Mouse (Mus musculus) adrenal gland, postnatal 25 days (tissue): ENCODE data around the gene Krtcap3. TPM values are rescaled to one million over a fixed set of nuclear protein-coding genes. Genes with fewer than 3 reads are reported as not detected.

Source experiments
- DNase-seq: peaks from one replicate; pipeline ENCODE4 v3.0.0; 2021; ENCODE audit warnings: mixed read lengths
- total RNA-seq: library from RNA; stranded (reverse); gene quantifications from 2 replicates; pipeline ENCODE4 v1.2.3, GENCODE M21; 2021

Krtcap3 gene
- total RNA-seq, 1 experiment from 2014 or later, result 5.3 TPM

- DNase-seq, result no peak
Observed at GRCm38 (mm10) chr5:31252795-31253545, 1.5 kb downstream of the Krtcap3 start.

GRCm38 (mm10) chr5:31253806-31254205, 2.3 kb downstream of the Krtcap3 start:
- no peak for DNase-seq

GRCm38 (mm10) chr5:31254452-31254851, 3.0 kb downstream of the Krtcap3 start:
- no peak for DNase-seq

- no peak for DNase-seq
Observed at GRCm38 (mm10) chr5:31254901-31255300, 3.4 kb downstream of the Krtcap3 start.

- DNase-seq, result no peak
Observed at GRCm38 (mm10) chr5:31255381-31255780, 3.9 kb downstream of the Krtcap3 start.

- DNase-seq, result no peak
Observed at GRCm38 (mm10) chr5:31255971-31256370, 4.5 kb downstream of the Krtcap3 start.

- DNase-seq, result no peak
Observed at GRCm38 (mm10) chr5:31257616-31258015, 6.1 kb downstream of the Krtcap3 start.

GRCm38 (mm10) chr5:31266101-31266500, 14.6 kb downstream of the Krtcap3 start:
- no peak for DNase-seq

GRCm38 (mm10) chr5:31267686-31268085, 16.2 kb downstream of the Krtcap3 start:
- no peak for DNase-seq

- no peak for DNase-seq
Observed at GRCm38 (mm10) chr5:31273018-31273417, 21.5 kb downstream of the Krtcap3 start.

GRCm38 (mm10) chr5:31279245-31279988, 27.9 kb downstream of the Krtcap3 start:
- no peak for DNase-seq

GRCm38 (mm10) chr5:31288225-31288624, 36.7 kb downstream of the Krtcap3 start:
- no peak for DNase-seq

- DNase-seq, result no peak
Observed at GRCm38 (mm10) chr5:31288655-31289054, 37.2 kb downstream of the Krtcap3 start.

- DNase-seq, result no peak
Observed at GRCm38 (mm10) chr5:31289626-31290230, 38.2 kb downstream of the Krtcap3 start.

GRCm38 (mm10) chr5:31290521-31291360, 39.2 kb downstream of the Krtcap3 start, which contains the start of gene Ift172:
Gene Ift172 (minus strand): TSS chr5:31291116.
- peak; percentile 97 for DNase-seq

GRCm38 (mm10) chr5:31291361-31291688, 39.8 kb downstream of the Krtcap3 start:
- DNase-seq, result no peak

- DNase-seq, result peak; percentile 10
Observed at GRCm38 (mm10) chr5:31294964-31295605, 43.6 kb downstream of the Krtcap3 start.

GRCm38 (mm10) chr5:31295606-31296141, 44.2 kb downstream of the Krtcap3 start, which contains the start of gene Fndc4:
Gene Fndc4 (minus strand): TSS chr5:31296080.
- peak; percentile 44 for DNase-seq

- no peak for DNase-seq
Observed at GRCm38 (mm10) chr5:31297047-31297757, 45.7 kb downstream of the Krtcap3 start, which contains the start of gene Gckr. Gene Gckr (plus strand): TSS chr5:31297443.

- no peak for DNase-seq
Observed at GRCm38 (mm10) chr5:31297981-31298380, 46.5 kb downstream of the Krtcap3 start.

- DNase-seq, result no peak
Observed at GRCm38 (mm10) chr5:31298486-31298885, 47.0 kb downstream of the Krtcap3 start.
